Mouse (Mus musculus): Measurements from ENCODE around the gene Gpr75. TPM values are rescaled to one million over a fixed set of nuclear protein-coding genes. Genes with fewer than 3 reads are reported as not detected.
A peak's percentile ranks its signal among the peaks of the same experiment; 100 is the strongest.

Gene Gpr75
- polyA plus RNA-seq (2016; fragmentation: Nextera tagmentation; extraction: Ambion mirVana), result 0.23 and 0.28 TPM in 2 replicates

GRCm38 (mm10) chr11:30885171-30885871 is at the start of gene Gpr75, which contains the start of gene Asb3:
Gene Gpr75, plus strand, starts transcription at chr11:30885358.
Gene Asb3, plus strand, starts transcription at chr11:30885416.
- Histone ChIP-seq H3K4me3 (peak within 1 kb of the TSS; percentile 65), H3K4me1 (no peaks in the 10 kb centered on the region), H3K27me3 (ENCODE audit: insufficient read depth, poor library complexity, severe bottlenecking) (no peaks in the 10 kb centered on the region), H3K27ac (peak within 1 kb of the TSS; percentile 67; the same call in 1 of the 2 replicates), H3K9me3 (no peaks in the 10 kb centered on the region), H3K36me3 (peaks cover 2% of the 10 kb centered on the region; the same call in 1 of the 2 replicates)
- peak; percentile 76 for DNase-seq (ENCODE audit: low spot score)
- WGBS, result 3% methylated on average over 41 of the region's 41 CpGs

- no peak for DNase-seq (ENCODE audit: low spot score)
- no peak overlapping the region for H3K27ac ChIP-seq
- H3K9me3 ChIP-seq, result no peaks in the 10 kb centered on the region
- H3K4me3 ChIP-seq, result no peak overlapping the region
- H3K36me3 ChIP-seq, result peaks cover 79% of the 10 kb centered on the region
- 78% methylated on average over 2 of the region's 2 CpGs for WGBS
- H3K27me3 ChIP-seq (ENCODE audit: insufficient read depth, poor library complexity, severe bottlenecking), result no peaks in the 10 kb centered on the region
- H3K4me1 ChIP-seq, result no peaks in the 10 kb centered on the region
Observed at GRCm38 (mm10) chr11:30838793-30839192, 46.4 kb upstream of the Gpr75 start.

GRCm38 (mm10) chr11:30844355-30844754 is 40.8 kb upstream of the Gpr75 start:
- no peak for DNase-seq (ENCODE audit: low spot score)
- Histone ChIP-seq H3K27me3 (ENCODE audit: insufficient read depth, poor library complexity, severe bottlenecking) (no peaks in the 10 kb centered on the region), H3K9me3 (no peaks in the 10 kb centered on the region), H3K27ac (no peak overlapping the region), H3K4me3 (no peak overlapping the region), H3K36me3 (peaks cover 71% of the 10 kb centered on the region), H3K4me1 (no peaks in the 10 kb centered on the region)
- 97% methylated on average over 1 of the region's 1 CpGs for WGBS

GRCm38 (mm10) chr11:30872425-30872824 is 12.7 kb upstream of the Gpr75 start:
- DNase-seq (ENCODE audit: low spot score), result no peak
- H3K27me3 ChIP-seq (ENCODE audit: insufficient read depth, poor library complexity, severe bottlenecking), result no peaks in the 10 kb centered on the region
- peaks cover 55% of the 10 kb centered on the region for H3K36me3 ChIP-seq
- H3K4me3 ChIP-seq, result no peak overlapping the region
- H3K4me1 ChIP-seq, result no peaks in the 10 kb centered on the region
- H3K27ac ChIP-seq, result no peak overlapping the region
- no peaks in the 10 kb centered on the region for H3K9me3 ChIP-seq

GRCm38 (mm10) chr11:30888153-30888552 is 3.0 kb downstream of the Gpr75 start:
- H3K27me3 ChIP-seq (ENCODE audit: insufficient read depth, poor library complexity, severe bottlenecking), result no peaks in the 10 kb centered on the region
- H3K36me3 ChIP-seq, result no peaks in the 10 kb centered on the region
- no peak for DNase-seq (ENCODE audit: low spot score)
- H3K9me3 ChIP-seq, result no peaks in the 10 kb centered on the region
- no peak overlapping the region for H3K4me3 ChIP-seq
- H3K4me1 ChIP-seq, result no peaks in the 10 kb centered on the region
- WGBS, result 87% methylated on average over 2 of the region's 2 CpGs
- H3K27ac ChIP-seq, result no peak overlapping the region

GRCm38 (mm10) chr11:30896201-30896600 is 11.0 kb downstream of the Gpr75 start:
- Histone ChIP-seq H3K9me3 (no peaks in the 10 kb centered on the region), H3K4me1 (no peaks in the 10 kb centered on the region), H3K4me3 (no peak overlapping the region), H3K27ac (no peak overlapping the region), H3K36me3 (no peaks in the 10 kb centered on the region), H3K27me3 (ENCODE audit: insufficient read depth, poor library complexity, severe bottlenecking) (no peaks in the 10 kb centered on the region)
- no peak for DNase-seq (ENCODE audit: low spot score)
- WGBS, result 85% methylated on average over 1 of the region's 1 CpGs

- H3K4me1 ChIP-seq, result no peaks in the 10 kb centered on the region
- no peaks in the 10 kb centered on the region for H3K36me3 ChIP-seq
- H3K9me3 ChIP-seq, result no peaks in the 10 kb centered on the region
- H3K27ac ChIP-seq, result no peak overlapping the region
- H3K4me3 ChIP-seq, result no peak overlapping the region
- H3K27me3 ChIP-seq (ENCODE audit: insufficient read depth, poor library complexity, severe bottlenecking), result no peaks in the 10 kb centered on the region
- no peak for DNase-seq (ENCODE audit: low spot score)
Observed at GRCm38 (mm10) chr11:30899312-30899711, 14.2 kb downstream of the Gpr75 start.

- no peaks in the 10 kb centered on the region for H3K4me1 ChIP-seq
- H3K27me3 ChIP-seq (ENCODE audit: insufficient read depth, poor library complexity, severe bottlenecking), result no peaks in the 10 kb centered on the region
- H3K4me3 ChIP-seq, result no peak overlapping the region
- no peaks in the 10 kb centered on the region for H3K9me3 ChIP-seq
- WGBS, result 91% methylated on average over 3 of the region's 3 CpGs
- H3K27ac ChIP-seq, result no peak overlapping the region
- no peaks in the 10 kb centered on the region for H3K36me3 ChIP-seq
- DNase-seq (ENCODE audit: low spot score), result no peak
Observed at GRCm38 (mm10) chr11:30912311-30912710, 27.2 kb downstream of the Gpr75 start.

GRCm38 (mm10) chr11:30920641-30921040 is 35.5 kb downstream of the Gpr75 start:
- Histone ChIP-seq H3K27me3 (ENCODE audit: insufficient read depth, poor library complexity, severe bottlenecking) (no peaks in the 10 kb centered on the region), H3K4me3 (no peak overlapping the region), H3K36me3 (peaks cover 14% of the 10 kb centered on the region), H3K9me3 (no peaks in the 10 kb centered on the region), H3K4me1 (no peaks in the 10 kb centered on the region), H3K27ac (no peak overlapping the region)
- DNase-seq (ENCODE audit: low spot score), result no peak
- 62% methylated on average over 1 of the region's 1 CpGs for WGBS

GRCm38 (mm10) chr11:30923283-30923682 is 38.1 kb downstream of the Gpr75 start:
- H3K4me1 ChIP-seq, result no peaks in the 10 kb centered on the region
- no peak overlapping the region for H3K4me3 ChIP-seq
- DNase-seq (ENCODE audit: low spot score), result no peak
- 90% methylated on average over 3 of the region's 3 CpGs for WGBS
- no peaks in the 10 kb centered on the region for H3K9me3 ChIP-seq
- no peak overlapping the region for H3K27ac ChIP-seq
- H3K36me3 ChIP-seq, result peaks cover 32% of the 10 kb centered on the region
- no peaks in the 10 kb centered on the region for H3K27me3 ChIP-seq (ENCODE audit: insufficient read depth, poor library complexity, severe bottlenecking)

GRCm38 (mm10) chr11:30928079-30928478 is 42.9 kb downstream of the Gpr75 start:
- Histone ChIP-seq H3K4me3 (no peak overlapping the region), H3K4me1 (no peaks in the 10 kb centered on the region), H3K27me3 (ENCODE audit: insufficient read depth, poor library complexity, severe bottlenecking) (no peaks in the 10 kb centered on the region), H3K9me3 (no peaks in the 10 kb centered on the region), H3K36me3 (peaks cover 54% of the 10 kb centered on the region), H3K27ac (no peak overlapping the region)
- no peak for DNase-seq (ENCODE audit: low spot score)

GRCm38 (mm10) chr11:30928498-30928897 is 43.3 kb downstream of the Gpr75 start:
- peaks cover 55% of the 10 kb centered on the region for H3K36me3 ChIP-seq
- no peak for DNase-seq (ENCODE audit: low spot score)
- H3K27ac ChIP-seq, result no peak overlapping the region
- 100% methylated on average over 1 of the region's 1 CpGs for WGBS
- H3K9me3 ChIP-seq, result no peaks in the 10 kb centered on the region
- H3K4me3 ChIP-seq, result no peak overlapping the region
- H3K4me1 ChIP-seq, result no peaks in the 10 kb centered on the region
- no peaks in the 10 kb centered on the region for H3K27me3 ChIP-seq (ENCODE audit: insufficient read depth, poor library complexity, severe bottlenecking)

Data from heart, embryonic 10.5 days (tissue).